Mouse (Mus musculus) frontal cortex, adult (tissue): Measurements from ENCODE around the gene Hpse2.
A peak's percentile ranks its signal among the peaks of the same experiment; 100 is the strongest.
"Not testable (repeated sequence)": the region's sequence is repeated elsewhere in the genome, so short reads cannot be mapped to it uniquely, and the experiment has no call there.

Experiments used
- ATAC-seq: cut with Nextera tagmentation; 2 replicates; pipeline ENCODE4 v1.9.2; 2017; ENCODE audit warnings: mild to moderate bottlenecking, moderate library complexity, mixed read lengths; ENCODE audit not compliant: low TSS enrichment

Hpse2 gene

GRCm38 (mm10) chr19:43388017-43388904 lies at the start of gene Hpse2:
Gene Hpse2 (minus strand): TSS chr19:43388355.
- no peak for ATAC-seq

- 0 out of 2 replicates have a peak, but pooled peaks have one; percentile 59 for ATAC-seq
These were observed 39.5 kb upstream of the Hpse2 start for GRCm38 (mm10) chr19:43427446-43428224.

GRCm38 (mm10) chr19:43424082-43424481 lies 35.9 kb upstream of the Hpse2 start:
- no peak for ATAC-seq

GRCm38 (mm10) chr19:43420506-43420905 lies 32.4 kb upstream of the Hpse2 start:
- no peak for ATAC-seq

- no peak for ATAC-seq
These were observed 27.4 kb upstream of the Hpse2 start for GRCm38 (mm10) chr19:43415565-43415964.

- no peak for ATAC-seq
These were observed 19.0 kb upstream of the Hpse2 start for GRCm38 (mm10) chr19:43407181-43407580.

- peak; percentile 44; the same call in 1 of the 2 replicates for ATAC-seq
These were observed 8.2 kb upstream of the Hpse2 start for GRCm38 (mm10) chr19:43396327-43396726.

GRCm38 (mm10) chr19:43387071-43387770 lies 934 bp downstream of the Hpse2 start:
- ATAC-seq, result no peak

GRCm38 (mm10) chr19:43386041-43386952 lies 1.9 kb downstream of the Hpse2 start:
- ATAC-seq, result no peak

GRCm38 (mm10) chr19:43385451-43385850 lies 2.7 kb downstream of the Hpse2 start:
- no peak for ATAC-seq

GRCm38 (mm10) chr19:43384978-43385431 lies 3.1 kb downstream of the Hpse2 start:
- no peak for ATAC-seq

GRCm38 (mm10) chr19:43384346-43384977 lies 3.7 kb downstream of the Hpse2 start:
- no peak for ATAC-seq

GRCm38 (mm10) chr19:43358830-43359229 lies 29.3 kb downstream of the Hpse2 start:
- no peak for ATAC-seq

GRCm38 (mm10) chr19:43311125-43311524 lies 77.0 kb downstream of the Hpse2 start:
- 0 out of 2 replicates have a peak, but pooled peaks have one; percentile 52 for ATAC-seq

- no peak for ATAC-seq
These were observed 81.4 kb downstream of the Hpse2 start for GRCm38 (mm10) chr19:43306756-43307155.

GRCm38 (mm10) chr19:43281336-43281735 lies 106.8 kb downstream of the Hpse2 start:
- not testable (repeated sequence) for ATAC-seq

GRCm38 (mm10) chr19:43243993-43244392 lies 144.2 kb downstream of the Hpse2 start:
- no peak for ATAC-seq

- no peak for ATAC-seq
These were observed 156.4 kb downstream of the Hpse2 start for GRCm38 (mm10) chr19:43231711-43232110.

GRCm38 (mm10) chr19:43193562-43193961 lies 194.6 kb downstream of the Hpse2 start:
- no peak for ATAC-seq

- ATAC-seq, result no peak
These were observed 212.7 kb downstream of the Hpse2 start for GRCm38 (mm10) chr19:43175437-43175965.
